Mouse (Mus musculus) midbrain, embryonic 11.5 days (tissue): Measurements from ENCODE around the gene Add1. TPM values are rescaled to one million over a fixed set of nuclear protein-coding genes. Genes with fewer than 3 reads are reported as not detected.

ENCODE experiments used
- ATAC-seq: fragments of 200-750 bp; cut with Nextera tagmentation; 2 replicates; pipeline ENCODE4 v1.8.0; 2017; ENCODE audit warnings: moderate TSS enrichment, moderate library complexity; ENCODE audit not compliant: low FRiP score
- DNase-seq: peaks from one replicate; pipeline ENCODE4 v3.0.0; 2015; ENCODE audit warnings: low spot score; ENCODE audit errors: missing footprints
- H3K27ac ChIP-seq: fragments of 300-500 bp; sonication (generic); 2 replicates; pipeline ENCODE4 v1.5.1; 2014; ENCODE audit warnings: low read depth, low read length
- H3K27me3 ChIP-seq: fragments of 300-500 bp; sonication (generic); 2 replicates; pipeline ENCODE4 v1.6.1; 2014; ENCODE audit warnings: mild to moderate bottlenecking, low read length, moderate library complexity, mixed read lengths; ENCODE audit not compliant: control insufficient read depth, insufficient read depth
- H3K36me3 ChIP-seq: fragments of 300-500 bp; sonication (generic); 2 replicates; pipeline ENCODE4 v1.6.1; 2014; ENCODE audit warnings: mild to moderate bottlenecking, low read length, moderate library complexity, mixed read lengths; ENCODE audit not compliant: control insufficient read depth, insufficient read depth
- H3K4me1 ChIP-seq: fragments of 300-500 bp; sonication (generic); 2 replicates; pipeline ENCODE4 v1.6.1; 2014; ENCODE audit warnings: low read length; ENCODE audit not compliant: control insufficient read depth, insufficient read depth
- H3K4me2 ChIP-seq: fragments of 300-500 bp; sonication (generic); 2 replicates; pipeline ENCODE4 v1.6.1; 2014; ENCODE audit warnings: mild to moderate bottlenecking, moderate library complexity
- H3K4me3 ChIP-seq: fragments of 300-500 bp; sonication (generic); 2 replicates; pipeline ENCODE4 v1.5.1; 2014; ENCODE audit warnings: low read depth, low read length
- H3K9ac ChIP-seq: fragments of 300-500 bp; sonication (generic); 2 replicates; pipeline ENCODE4 v1.6.1; 2014; ENCODE audit warnings: low read length
- H3K9me3 ChIP-seq: fragments of 300-500 bp; sonication (generic); 2 replicates; pipeline ENCODE4 v1.6.1; 2016; ENCODE audit warnings: low read length; ENCODE audit not compliant: control insufficient read depth
- WGBS: fragments of 180-500 bp; shearing (Covaris S2); extraction: QIAGEN DNeasy Blood & Tissue Kit; methylation state at CpG from one replicate; pipeline ENCODE4 v1.1.7; 2014; 5-methylcytosine and 5-hydroxymethylcytosine counted together
- polyA plus RNA-seq: library from polyadenylated mRNA; unstranded; fragments of >200 nt; fragmentation: Nextera tagmentation; extraction: Ambion mirVana; gene quantifications from 2 replicates; pipeline ENCODE4 v1.2.1, GENCODE M21; 2014

The Add1 gene
- polyA plus RNA-seq, 1 experiment from 2014 or later = 160 TPM

DNA sequence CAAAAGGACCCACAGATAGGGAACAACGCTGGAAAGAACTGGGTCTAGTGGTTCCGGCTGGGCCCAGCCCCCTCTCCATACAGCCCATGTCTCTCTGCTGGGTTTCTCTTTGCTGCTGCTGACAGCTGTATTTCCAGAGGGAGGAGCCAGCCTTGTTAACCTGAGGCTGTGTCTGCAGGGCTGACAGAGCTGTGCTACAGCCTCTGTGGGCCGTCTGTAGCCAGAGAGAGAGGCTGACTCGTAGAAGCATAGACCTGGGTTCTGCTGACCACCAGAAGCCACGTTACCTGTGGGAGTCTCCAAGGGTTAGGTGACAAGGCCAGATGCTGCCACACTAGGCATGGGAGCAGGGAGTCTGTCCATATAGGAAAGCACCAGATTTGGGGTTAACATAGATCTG, 40.4 kb upstream of the Add1 start:
- Histone ChIP-seq H3K9me3 (no peaks in the 10 kb centered on the region), H3K27me3 (no peaks in the 10 kb centered on the region), H3K4me2 (no peak overlapping the region), H3K36me3 (no peaks in the 10 kb centered on the region), H3K9ac (no peak overlapping the region), H3K4me1 (no peaks in the 10 kb centered on the region), H3K27ac (no peak overlapping the region), H3K4me3 (no peak overlapping the region)
- no peak for ATAC-seq
- 82% methylated on average over 5 of the region's 5 CpGs for whole genome bisulfite sequencing
- no peak for DNase-seq

DNA sequence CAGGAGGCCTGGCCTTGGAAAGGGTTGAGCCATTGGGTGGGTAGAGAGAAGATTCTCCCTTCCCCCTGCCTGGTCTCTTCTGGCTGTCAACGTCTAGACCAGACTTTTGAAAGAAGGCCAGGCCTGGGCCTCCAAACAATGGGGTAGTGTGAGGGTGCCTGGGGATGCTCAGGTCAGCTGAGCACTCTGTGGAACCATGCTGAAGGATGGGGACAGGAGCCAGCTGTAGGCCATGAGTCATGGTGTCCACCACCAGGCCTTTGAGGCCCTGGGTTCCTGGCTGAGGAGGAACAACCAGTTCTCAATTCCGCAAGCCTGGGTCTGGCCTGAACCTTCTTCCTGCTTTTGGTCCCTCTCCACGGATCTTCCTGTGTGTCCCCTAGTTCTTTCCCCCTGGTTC, 39.6 kb upstream of the Add1 start:
- 61% methylated on average over 3 of the region's 3 CpGs for WGBS
- Histone ChIP-seq H3K27ac (no peak overlapping the region), H3K9me3 (no peaks in the 10 kb centered on the region), H3K4me1 (no peaks in the 10 kb centered on the region), H3K27me3 (no peaks in the 10 kb centered on the region), H3K9ac (no peak overlapping the region), H3K36me3 (no peaks in the 10 kb centered on the region), H3K4me3 (no peak overlapping the region), H3K4me2 (no peak overlapping the region)
- DNase-seq (no peak), ATAC-seq (no peak)

DNA sequence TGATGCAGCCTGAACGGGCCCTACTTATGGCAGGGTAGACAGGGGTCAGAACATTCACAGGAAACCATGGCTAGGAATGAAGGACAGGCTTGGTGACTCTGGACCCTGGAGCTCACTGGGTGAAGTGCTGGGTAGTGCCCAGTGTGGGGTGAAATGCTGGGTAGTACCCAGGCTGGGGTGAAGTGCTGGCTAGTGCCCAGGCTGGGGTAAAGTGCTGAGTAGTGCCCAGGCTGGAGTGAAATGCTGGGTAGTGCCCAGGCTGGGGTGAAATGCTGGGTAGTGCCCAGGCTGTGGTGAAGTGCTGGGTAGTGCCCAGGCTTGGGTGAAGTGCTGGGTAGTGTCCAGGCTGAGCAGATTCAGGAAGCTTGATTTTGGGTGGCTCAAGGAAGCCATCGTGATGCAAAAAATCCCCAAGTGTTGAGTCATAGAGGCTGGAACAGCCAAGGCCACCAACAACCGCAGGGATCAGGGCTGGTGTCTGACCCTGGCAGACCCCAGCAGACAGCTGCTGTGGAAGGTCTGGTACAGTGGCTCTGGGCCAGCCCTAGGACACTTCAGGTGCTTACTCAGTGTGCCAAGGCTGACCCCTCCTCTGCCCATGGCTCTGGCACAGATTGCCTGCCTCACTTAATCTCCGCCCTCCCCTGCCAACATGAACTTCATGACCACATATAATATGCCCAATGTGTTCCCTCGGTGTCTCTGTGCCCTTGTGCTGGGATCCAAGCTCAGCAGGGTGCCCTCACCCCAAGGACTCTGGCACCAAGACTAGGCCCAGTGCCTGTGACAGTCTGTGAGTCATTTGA, 38.5 kb upstream of the Add1 start:
- H3K9ac ChIP-seq = no peak overlapping the region
- no peaks in the 10 kb centered on the region for H3K36me3 ChIP-seq
- no peaks in the 10 kb centered on the region for H3K27me3 ChIP-seq
- H3K9me3 ChIP-seq = no peaks in the 10 kb centered on the region
- no peak overlapping the region for H3K4me3 ChIP-seq
- H3K4me1 ChIP-seq = no peaks in the 10 kb centered on the region
- no peak overlapping the region for H3K27ac ChIP-seq
- DNase-seq (no peak), ATAC-seq (no peak)
- WGBS = 76% methylated on average over 5 of the region's 5 CpGs
- H3K4me2 ChIP-seq = no peak overlapping the region

DNA sequence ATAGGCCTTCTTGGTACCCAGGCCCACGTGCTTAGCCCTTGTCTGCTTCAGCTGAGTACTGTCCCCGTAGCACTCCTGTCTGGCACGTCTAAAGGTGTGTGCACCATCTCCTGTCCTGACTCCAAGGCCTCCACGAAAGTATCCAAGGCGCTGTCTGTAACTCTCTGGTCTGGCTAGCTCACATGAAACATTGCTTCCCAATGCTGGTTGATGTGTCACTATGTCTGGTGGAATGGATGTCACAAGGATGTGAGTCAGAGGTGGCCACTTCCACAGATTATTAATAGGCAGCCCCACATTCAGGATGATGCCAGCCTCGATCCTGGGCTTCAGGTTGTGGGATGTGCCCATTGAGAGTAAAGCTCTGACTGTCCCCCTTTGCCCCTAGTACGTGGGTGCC, 37.6 kb upstream of the Add1 start:
- DNase-seq (no peak), ATAC-seq (no peak)
- no peaks in the 10 kb centered on the region for H3K36me3 ChIP-seq
- H3K4me3 ChIP-seq = no peak overlapping the region
- no peaks in the 10 kb centered on the region for H3K9me3 ChIP-seq
- H3K27me3 ChIP-seq = no peaks in the 10 kb centered on the region
- H3K4me2 ChIP-seq = no peak overlapping the region
- H3K4me1 ChIP-seq = no peaks in the 10 kb centered on the region
- WGBS = 79% methylated on average over 7 of the region's 7 CpGs
- H3K9ac ChIP-seq = no peak overlapping the region
- no peak overlapping the region for H3K27ac ChIP-seq

DNA sequence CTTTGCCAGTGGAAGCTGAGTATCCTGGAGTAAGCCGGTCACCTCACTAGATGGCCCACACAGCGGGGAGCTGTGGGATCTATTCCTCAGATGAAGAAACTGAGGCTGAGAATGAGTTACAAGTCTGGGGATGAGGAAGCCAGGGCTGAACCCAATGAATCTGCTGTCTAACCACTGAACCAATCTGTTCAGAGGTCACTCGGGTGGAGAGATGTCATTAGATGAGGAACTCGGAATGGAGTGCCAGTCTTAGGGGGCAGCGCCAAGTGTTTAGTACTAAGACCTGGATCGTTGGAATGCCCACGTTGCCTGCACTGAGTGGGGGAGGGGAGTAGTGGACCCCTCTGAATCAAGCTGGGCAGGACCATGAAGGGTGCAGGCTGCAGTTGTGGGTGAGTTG, 35.4 kb upstream of the Add1 start:
- Histone ChIP-seq H3K4me1 (no peaks in the 10 kb centered on the region), H3K9me3 (no peaks in the 10 kb centered on the region), H3K4me2 (no peak overlapping the region), H3K4me3 (no peak overlapping the region), H3K9ac (no peak overlapping the region), H3K27ac (no peak overlapping the region), H3K27me3 (no peaks in the 10 kb centered on the region), H3K36me3 (no peaks in the 10 kb centered on the region)
- DNase-seq = no peak
- WGBS = 77% methylated on average over 7 of the region's 7 CpGs
- no peak for ATAC-seq

DNA sequence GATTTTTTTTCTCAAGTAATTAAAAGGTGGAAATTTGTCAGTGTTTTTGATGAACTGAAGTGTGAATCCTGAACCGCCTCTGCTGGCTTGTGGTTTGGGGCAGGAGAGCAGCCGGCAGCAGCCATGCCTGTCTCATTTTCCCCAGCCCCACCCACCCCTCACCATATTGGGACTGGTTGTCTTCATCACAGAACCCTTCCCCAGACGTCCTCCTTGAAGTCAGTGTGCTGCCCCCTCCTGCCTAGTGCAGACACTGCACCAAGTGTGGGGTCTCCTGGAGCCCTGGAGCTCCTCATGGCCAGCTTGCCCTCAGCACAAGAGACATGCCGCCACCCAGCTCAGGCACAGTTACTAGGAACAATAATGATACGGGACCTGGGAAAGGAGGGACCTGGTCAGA, 34.9 kb upstream of the Add1 start:
- 45% methylated on average over 5 of the region's 5 CpGs for WGBS
- Histone ChIP-seq H3K9me3 (no peaks in the 10 kb centered on the region), H3K4me1 (no peaks in the 10 kb centered on the region), H3K9ac (no peak overlapping the region), H3K36me3 (no peaks in the 10 kb centered on the region), H3K4me3 (no peak overlapping the region), H3K27ac (no peak overlapping the region), H3K27me3 (no peaks in the 10 kb centered on the region), H3K4me2 (no peak overlapping the region)
- DNase-seq = no peak
- ATAC-seq = no peak

DNA sequence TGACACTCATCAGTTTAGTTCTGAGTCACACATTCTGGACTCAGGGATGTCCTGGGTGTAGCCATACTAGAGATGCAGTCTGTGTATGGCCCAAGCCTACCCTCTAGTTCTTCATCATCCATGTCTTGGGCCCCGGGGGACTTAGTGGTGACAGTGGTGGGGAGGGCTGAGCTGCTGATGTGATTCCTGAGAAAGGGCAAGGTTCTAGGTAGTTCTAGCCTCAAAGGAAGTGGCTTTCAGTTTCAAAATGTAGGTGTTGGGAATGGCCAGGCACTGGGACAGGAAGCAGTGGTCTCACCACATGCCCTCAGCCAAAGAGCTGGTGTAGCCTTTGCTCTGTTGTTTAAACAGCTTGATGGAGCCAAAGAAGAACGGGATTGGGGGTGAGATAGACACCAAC, 34.3 kb upstream of the Add1 start:
- Histone ChIP-seq H3K27ac (no peak overlapping the region), H3K4me2 (no peak overlapping the region), H3K9ac (no peak overlapping the region), H3K4me3 (no peak overlapping the region), H3K4me1 (no peaks in the 10 kb centered on the region), H3K36me3 (no peaks in the 10 kb centered on the region), H3K9me3 (no peaks in the 10 kb centered on the region), H3K27me3 (no peaks in the 10 kb centered on the region)
- no peak for ATAC-seq
- DNase-seq = no peak
- WGBS = 86% methylated on average over 2 of the region's 2 CpGs

DNA sequence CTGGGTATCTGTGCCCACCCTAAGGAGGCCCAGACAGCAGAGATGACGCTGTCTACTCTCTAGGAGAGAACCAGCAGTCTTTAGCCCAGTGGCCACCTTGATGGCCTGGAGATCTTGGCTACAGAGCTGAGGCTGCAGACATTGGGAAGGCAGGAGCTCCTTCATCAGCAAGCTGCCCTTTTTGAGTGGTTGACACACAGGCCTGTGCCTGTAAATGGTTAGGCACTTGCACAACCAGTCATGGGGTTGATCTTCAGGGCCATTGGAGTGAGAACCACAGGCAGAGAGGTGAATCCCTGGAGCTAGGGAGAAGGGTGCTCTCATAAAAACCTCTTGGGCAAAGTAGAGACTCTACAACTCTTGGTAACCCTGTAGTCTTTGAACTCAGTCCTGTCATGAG, 31.3 kb upstream of the Add1 start:
- H3K27ac ChIP-seq = no peak overlapping the region

DNA sequence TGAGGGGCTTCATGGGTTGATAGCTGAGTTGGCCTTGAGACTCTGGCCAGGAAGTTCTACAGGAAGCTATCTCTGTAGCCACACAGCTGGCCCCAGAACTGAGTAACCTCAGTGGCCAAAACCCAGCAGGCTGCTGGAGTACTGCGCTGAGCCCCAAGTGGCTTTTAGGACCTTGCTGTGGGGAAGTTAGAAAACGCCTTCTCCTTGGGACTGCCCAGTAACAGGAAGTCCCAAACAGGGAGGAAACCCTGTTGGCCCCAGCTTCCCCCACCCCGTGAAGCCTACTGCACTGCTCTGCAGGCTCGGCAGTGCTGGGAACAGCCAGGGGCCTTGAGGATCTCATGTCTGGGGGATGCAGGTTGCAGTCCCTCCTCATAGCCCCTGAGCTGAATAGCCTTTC, 30.4 kb upstream of the Add1 start:
- H3K4me3 ChIP-seq = no peak overlapping the region
- H3K9ac ChIP-seq = no peak overlapping the region
- ATAC-seq (no peak), DNase-seq (no peak)
- H3K4me2 ChIP-seq = no peak overlapping the region
- H3K9me3 ChIP-seq = no peaks in the 10 kb centered on the region
- H3K27ac ChIP-seq = no peak overlapping the region
- no peaks in the 10 kb centered on the region for H3K4me1 ChIP-seq
- WGBS = 62% methylated on average over 4 of the region's 4 CpGs
- H3K27me3 ChIP-seq = no peaks in the 10 kb centered on the region
- H3K36me3 ChIP-seq = no peaks in the 10 kb centered on the region

More for the DNA sequence above, 31.3 kb upstream of the Add1 start:
- no peak for ATAC-seq
- Histone ChIP-seq H3K9me3 (no peaks in the 10 kb centered on the region), H3K4me1 (no peaks in the 10 kb centered on the region), H3K36me3 (no peaks in the 10 kb centered on the region), H3K9ac (no peak overlapping the region), H3K4me3 (no peak overlapping the region), H3K27me3 (no peaks in the 10 kb centered on the region), H3K4me2 (no peak overlapping the region)
- 89% methylated on average over 1 of the region's 1 CpGs for WGBS
- no peak for DNase-seq
